Mouse (Mus musculus) limb, embryonic 14.5 days (tissue): ENCODE results near the gene Mcm7. TPM values are rescaled to one million over a fixed set of nuclear protein-coding genes. Genes with fewer than 3 reads are reported as not detected.

ENCODE experiments used
- ATAC-seq: fragments of 200-750 bp; cut with Nextera tagmentation; 2 replicates; pipeline ENCODE4 v1.8.0; 2017; ENCODE audit warnings: low read depth, moderate number of reproducible peaks, moderate TSS enrichment; ENCODE audit not compliant: low FRiP score
- DNase-seq: peaks from one replicate; pipeline ENCODE4 v3.0.0-alpha.2; 2015; ENCODE audit warnings: low spot score
- H3K27ac ChIP-seq: fragments of 300-500 bp; sonication (generic); replicated peaks from 2 replicates; pipeline ENCODE4 v1.5.1; 2014; ENCODE audit warnings: low read depth, mild to moderate bottlenecking, low read length, moderate library complexity, mixed read lengths
- H3K27me3 ChIP-seq: fragments of 300-500 bp; sonication (generic); 2 replicates; pipeline ENCODE4 v1.6.1; 2014; ENCODE audit warnings: low read length, mixed read lengths; ENCODE audit not compliant: control insufficient read depth, insufficient read depth
- H3K36me3 ChIP-seq: fragments of 300-500 bp; sonication (generic); 2 replicates; pipeline ENCODE4 v1.6.1; 2014; ENCODE audit warnings: mild to moderate bottlenecking, low read length, moderate library complexity, mixed read lengths; ENCODE audit not compliant: control insufficient read depth, insufficient read depth
- H3K4me1 ChIP-seq: fragments of 300-500 bp; sonication (generic); 2 replicates; pipeline ENCODE4 v1.6.1; 2014; ENCODE audit warnings: antibody characterized with exemption, low read length, mixed read lengths; ENCODE audit not compliant: control insufficient read depth, insufficient read depth
- H3K4me2 ChIP-seq: fragments of 300-500 bp; sonication (generic); replicated peaks from 2 replicates; pipeline ENCODE4 v1.6.1; 2014; ENCODE audit warnings: low read depth, mild to moderate bottlenecking, low read length, moderate library complexity; ENCODE audit not compliant: severe bottlenecking
- H3K4me3 ChIP-seq: fragments of 300-500 bp; sonication (generic); replicated peaks from 2 replicates; pipeline ENCODE4 v1.5.1; 2014; ENCODE audit warnings: low read length
- H3K9ac ChIP-seq: fragments of 300-500 bp; sonication (generic); 2 replicates; pipeline ENCODE4 v1.6.1; 2014; ENCODE audit warnings: mild to moderate bottlenecking, low read depth, low read length, moderate library complexity; ENCODE audit not compliant: severe bottlenecking
- H3K9me3 ChIP-seq: fragments of 300-500 bp; sonication (generic); 2 replicates; pipeline ENCODE4 v1.6.1; 2016; ENCODE audit warnings: low read length; ENCODE audit not compliant: control insufficient read depth
- POLR2A ChIP-seq: fragments of 200-500 bp; IDR thresholded peaks from 2 replicates; pipeline ENCODE4 v1.8.0; 2012; ENCODE audit warnings: inconsistent platforms, mild to moderate bottlenecking, moderate library complexity, borderline replicate concordance; ENCODE audit not compliant: insufficient read depth, insufficient read length; ENCODE audit errors: extremely low read depth
- WGBS: fragments of 180-500 bp; shearing (Covaris S2); extraction: QIAGEN DNeasy Blood & Tissue Kit; methylation state at CpG from one replicate; pipeline ENCODE4 v1.1.7; 2014; 5-methylcytosine and 5-hydroxymethylcytosine counted together
- polyA plus RNA-seq, 2 experiments: library from polyadenylated mRNA; depleted of rRNA in 1 of 2; stranded (reverse) in 1 of 2; unstranded in 1 of 2; fragments of >200 nt; fragmentation: Nextera tagmentation in 1 of 2; extraction: Ambion mirVana in 1 of 2; gene quantifications; 2 replicates each; pipeline versions ENCODE4 v1.2.1 to v1.2.3; 2012 to 2014

Mcm7 gene
- polyA plus RNA-seq, 2 experiments, result 149 to 152 TPM

DNA sequence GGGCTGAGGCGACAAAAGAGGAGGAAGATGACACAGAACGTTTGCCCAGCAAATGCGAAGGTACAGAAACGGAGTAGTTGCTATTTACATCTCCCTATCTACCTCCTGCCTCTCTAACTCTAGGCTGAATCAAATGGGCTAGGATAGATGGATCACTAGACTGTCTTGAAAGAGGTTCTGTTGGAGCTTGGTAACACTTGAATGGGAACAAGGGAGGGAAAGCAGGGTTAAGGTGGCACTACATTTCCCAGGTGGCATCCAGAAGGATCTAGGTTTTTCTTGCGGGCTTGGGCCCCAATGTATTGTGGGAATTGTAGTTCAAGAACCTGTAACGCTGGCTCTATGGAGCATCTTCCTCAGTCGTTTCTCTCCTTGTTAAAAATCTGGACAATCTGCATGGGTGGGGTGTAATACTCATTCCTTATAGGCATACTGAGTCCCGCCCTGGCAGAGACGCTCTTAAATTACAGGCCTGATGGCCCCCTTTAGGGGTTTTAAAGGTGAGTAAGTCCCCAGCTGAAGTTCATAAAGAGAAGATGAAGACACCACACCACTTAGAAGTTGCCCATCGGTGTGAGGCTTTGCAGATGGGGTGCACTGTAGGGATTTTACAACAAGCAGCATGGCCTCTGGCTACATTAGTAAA lies 15.6 kb upstream of the Mcm7 start:
- WGBS, result 0% methylated on average over 10 of the region's 10 CpGs
- no peak for TF ChIP-seq POLR2A
- H3K4me3 ChIP-seq, result peak overlapping the region; percentile 52
- H3K27me3 ChIP-seq, result no peaks in the 10 kb centered on the region
- peak; percentile 89 for DNase-seq
- peak overlapping the region; percentile 85 for H3K9ac ChIP-seq
- ATAC-seq, result peak; percentile 79
- peak overlapping the region; percentile 84 for H3K4me2 ChIP-seq
- no peak overlapping the region; the same call in 1 of the 2 replicates for H3K27ac ChIP-seq
- H3K36me3 ChIP-seq, result peaks cover 42% of the 10 kb centered on the region
- peaks cover 13% of the 10 kb centered on the region for H3K4me1 ChIP-seq
- no peaks in the 10 kb centered on the region for H3K9me3 ChIP-seq

DNA sequence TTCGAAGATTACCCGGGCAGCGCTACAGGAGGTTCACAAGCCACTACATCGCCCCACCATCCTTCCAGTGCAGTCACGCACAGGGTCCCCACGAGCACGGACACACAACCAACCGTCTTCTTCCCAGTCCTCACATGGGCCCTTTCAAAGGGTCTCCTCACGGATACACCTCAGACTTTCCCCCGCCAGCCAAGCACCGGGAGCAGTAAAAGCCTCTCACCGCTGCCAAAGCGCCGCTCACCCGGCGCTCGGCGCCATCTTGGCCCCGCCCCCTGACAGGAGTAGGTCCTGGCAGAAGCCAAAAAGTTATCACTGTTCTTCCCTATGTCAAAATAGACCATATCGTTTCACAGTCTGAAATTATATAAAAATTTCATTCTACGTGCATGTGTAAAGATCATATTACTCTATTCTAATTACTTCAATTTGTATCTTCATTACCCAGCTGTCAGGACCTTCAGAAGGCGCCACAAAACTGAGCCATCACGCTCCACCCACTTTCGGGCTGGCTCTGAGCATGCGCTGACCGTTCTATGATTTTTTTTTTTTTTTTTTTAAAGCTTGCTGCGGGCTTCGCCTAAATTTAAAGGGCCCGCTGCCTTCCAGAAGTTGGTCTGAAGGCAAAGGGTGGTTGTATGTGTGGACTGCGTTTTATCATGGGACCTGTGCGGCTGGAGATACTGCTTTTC lies 14.9 kb upstream of the Mcm7 start, which contains the start of the genes Taf6 and Cnpy4:
Gene Taf6 (minus strand): TSS at position 502 of the 689 bp plus-strand sequence.
Gene Cnpy4 (plus strand): TSS at position 536 of the 689 bp plus-strand sequence.
- Histone ChIP-seq H3K4me3 (peak within 1 kb of the TSS; percentile 52), H3K9me3 (no peaks in the 10 kb centered on the region), H3K27me3 (no peaks in the 10 kb centered on the region), H3K9ac (peak within 1 kb of the TSS; percentile 85), H3K4me1 (peaks cover 13% of the 10 kb centered on the region), H3K27ac (peak within 1 kb of the TSS; percentile 67), H3K36me3 (peaks cover 42% of the 10 kb centered on the region), H3K4me2 (peak within 1 kb of the TSS; percentile 84)
- peak; percentile 99 for TF ChIP-seq POLR2A
- DNase-seq (peak; percentile 92), ATAC-seq (peak; percentile 88)
- WGBS, result under 1% methylated on average over 30 of the region's 31 CpGs

DNA sequence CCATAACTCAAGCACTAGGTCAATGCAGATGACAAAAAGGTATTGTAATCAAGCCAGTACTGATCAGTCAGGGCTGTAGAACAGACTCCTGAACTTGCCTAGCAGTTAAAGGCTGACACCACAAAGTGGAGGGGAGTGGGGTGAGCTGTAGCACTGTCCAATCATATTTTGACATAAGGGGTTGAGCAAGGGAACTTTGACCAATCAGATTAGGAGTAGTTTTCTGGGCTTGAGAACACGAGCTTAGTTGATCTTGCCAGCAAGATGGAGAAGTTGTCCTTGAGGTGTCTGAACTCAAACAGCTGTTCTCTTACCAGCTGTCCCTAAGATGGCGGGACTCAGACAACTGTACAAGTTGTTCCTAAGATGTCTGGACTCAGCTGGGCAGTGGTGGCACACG lies 995 bp upstream of the Mcm7 start:
- no peak for DNase-seq
- ATAC-seq, result no peak
- WGBS, result 76% methylated on average over 3 of the region's 3 CpGs
- Histone ChIP-seq H3K36me3 (peaks cover 59% of the 10 kb centered on the region), H3K27ac (no peak overlapping the region), H3K4me3 (peak overlapping the region; percentile 68), H3K4me2 (peak overlapping the region; percentile 74), H3K4me1 (peaks cover 16% of the 10 kb centered on the region), H3K9me3 (no peaks in the 10 kb centered on the region), H3K9ac (no peak overlapping the region), H3K27me3 (no peaks in the 10 kb centered on the region)
- no peak for TF ChIP-seq POLR2A

DNA sequence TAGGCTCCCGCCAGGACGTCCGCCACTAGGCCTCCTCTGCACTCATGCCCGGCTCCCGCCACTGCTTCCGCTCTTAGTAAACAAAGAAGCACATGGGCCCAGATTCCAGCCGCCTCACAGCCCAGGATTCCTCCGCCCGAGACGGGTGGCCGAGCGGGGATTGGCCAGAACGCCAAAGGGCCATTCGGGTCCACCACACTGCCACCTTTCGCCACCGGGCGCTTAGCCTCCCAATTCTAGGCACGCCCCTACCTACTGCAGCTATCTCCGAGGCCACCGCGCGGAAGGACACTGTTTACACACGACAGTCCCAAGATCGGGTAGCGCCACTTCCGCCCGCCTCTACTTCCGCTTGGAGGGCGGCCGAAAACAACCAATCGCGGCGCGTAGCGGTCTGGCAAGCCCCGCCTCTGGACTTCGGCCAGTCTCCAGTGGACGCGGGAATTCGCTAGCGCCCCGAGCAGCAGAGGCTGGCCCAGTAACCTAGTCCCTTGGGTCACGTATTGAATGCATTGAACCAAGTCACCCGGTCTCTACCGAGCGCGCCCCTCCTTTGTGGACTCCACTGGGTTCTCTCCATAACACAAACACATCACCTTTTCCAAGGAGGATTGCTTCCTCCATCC lies 1.2 kb downstream of the Mcm7 start:
- no peaks in the 10 kb centered on the region for H3K9me3 ChIP-seq
- peaks cover 16% of the 10 kb centered on the region for H3K4me1 ChIP-seq
- peak overlapping the region; percentile 68 for H3K4me3 ChIP-seq
- H3K9ac ChIP-seq, result peak overlapping the region; percentile 67
- peak; percentile 81; the same call in 1 of the 2 replicates for TF ChIP-seq POLR2A
- DNase-seq (peak; percentile 96), ATAC-seq (peak; percentile 81)
- H3K4me2 ChIP-seq, result peak overlapping the region; percentile 74
- no peaks in the 10 kb centered on the region for H3K27me3 ChIP-seq
- peak overlapping the region; percentile 90 for H3K27ac ChIP-seq
- H3K36me3 ChIP-seq, result peaks cover 60% of the 10 kb centered on the region
- WGBS, result 1% methylated on average over 47 of the region's 47 CpGs

DNA sequence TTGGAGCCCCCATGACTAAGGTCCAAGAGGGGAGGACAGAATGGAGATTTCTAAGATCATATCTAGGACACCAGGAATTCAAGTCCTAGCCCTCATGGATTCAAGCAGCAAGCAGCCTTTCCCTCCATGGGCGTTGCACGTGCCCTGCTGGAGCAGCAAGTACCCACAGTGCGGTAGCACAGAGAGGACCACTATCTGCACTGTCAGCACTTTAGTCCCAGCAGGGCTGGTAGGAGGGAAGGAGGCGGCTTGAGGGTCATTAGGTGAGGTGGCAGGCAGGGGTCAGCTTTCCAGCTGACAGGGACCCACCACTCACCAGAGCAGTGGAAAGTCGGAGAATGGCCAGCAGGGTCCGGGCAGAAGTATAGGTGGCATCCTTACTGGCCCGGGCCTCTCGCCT lies 6.6 kb downstream of the Mcm7 start:
- Histone ChIP-seq H3K9ac (no peak overlapping the region), H3K9me3 (no peaks in the 10 kb centered on the region), H3K27ac (no peak overlapping the region), H3K4me3 (no peak overlapping the region), H3K4me2 (no peak overlapping the region), H3K27me3 (no peaks in the 10 kb centered on the region), H3K4me1 (peaks cover 8% of the 10 kb centered on the region; the same call in 1 of the 2 replicates), H3K36me3 (peaks cover 67% of the 10 kb centered on the region)
- DNase-seq (no peak), ATAC-seq (no peak)
- WGBS, result 77% methylated on average over 8 of the region's 8 CpGs
- no peak for TF ChIP-seq POLR2A
